9 mouse cellular contexts compared by ENCODE assay signal in the genomic region with DNA sequence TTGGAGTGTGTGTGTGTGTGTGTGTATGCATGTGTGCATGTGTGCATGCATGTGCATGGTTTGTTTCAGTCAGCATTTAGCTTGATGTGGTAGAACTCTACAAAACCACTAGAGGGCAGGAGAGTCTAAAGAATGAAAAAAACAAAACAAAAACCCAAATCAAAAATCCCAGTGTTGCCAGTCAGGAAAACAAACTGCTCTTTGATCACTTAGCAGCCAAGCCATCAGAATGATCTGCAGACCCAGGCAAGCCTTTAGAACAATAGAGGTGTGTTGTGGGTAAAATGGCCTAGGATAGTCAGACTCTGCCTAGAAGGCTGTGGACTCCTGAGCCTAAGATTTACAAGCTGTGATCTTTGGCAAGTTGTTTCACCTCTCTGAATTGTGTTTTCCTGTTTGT.
DNase-seq lines count a peak whose midpoint lies in the region; ATAC-seq and TF ChIP-seq lines count a peak whose summit lies in the region.
"Had no signal": no experiment of that assay in that cellular context is flagged by ENCODE, and none has a peak within 500 bp of the region (broad histone marks: within the 10 kb centered on the region; RNA-seq: fewer than 3 reads in every experiment).

No protein-coding gene starts in this region.

- no peak overlapping the region for H3K4me3 ChIP-seq in kidney, adult 2 months (ENCODE audit: insufficient read depth, low read depth, low read length)
- H3K4me3 ChIP-seq in kidney, embryonic 16.5 days (ENCODE audit: low read length), result no peak overlapping the region
- H3K4me3 ChIP-seq in embryonic facial prominence, embryonic 12.5 days, result no peak overlapping the region
- H3K4me3 ChIP-seq: lung, embryonic 15.5 days had no signal

- H3K27ac ChIP-seq in kidney, adult 2 months (ENCODE audit: insufficient read depth, low read depth, low read length), result no peak overlapping the region
- H3K27ac ChIP-seq in kidney, embryonic 16.5 days (ENCODE audit: low read length), result no peak overlapping the region
- 0 out of 2 replicates have a peak overlapping the region, but pooled peaks have one; percentile 5 for H3K27ac ChIP-seq in embryonic facial prominence, embryonic 12.5 days
- H3K27ac ChIP-seq: lung, embryonic 15.5 days had no signal

- peak; percentile 17 for DNase-seq in kidney, adult 2 months
- peak; percentile 71 for DNase-seq in Muller cell, postnatal 12 days (ENCODE audit: inconsistent ontology term)
- peak; percentile 19 for DNase-seq in lung, postnatal 10 days
- no peak for DNase-seq in adrenal gland, adult 8-10 months
- no peak for DNase-seq in gastrocnemius, postnatal 10 days
- no peak for DNase-seq in frontal cortex, postnatal 10 days (ENCODE audit: low spot score in 2 of 2)

- no peak for ATAC-seq in kidney, embryonic 16.5 days (ENCODE audit: low FRiP score, low TSS enrichment)
- ATAC-seq in embryonic facial prominence, embryonic 12.5 days (ENCODE audit: insufficient number of reproducible peaks, insufficient read depth, low FRiP score, low TSS enrichment), result no peak

- TF ChIP-seq CTCF in kidney, adult 2 months (conservative IDR thresholded peaks at IDR 0.05; ENCODE audit: insufficient read depth, insufficient read length, low read depth, low read length), result peak; percentile 29; the same call in 1 of the 2 replicates

- no peak overlapping the region for H3K4me2 ChIP-seq in kidney, embryonic 16.5 days (replicated peaks; ENCODE audit: low read depth, low read length)
- no peak overlapping the region for H3K4me2 ChIP-seq in embryonic facial prominence, embryonic 12.5 days (replicated peaks)
- H3K4me2 ChIP-seq: lung, embryonic 15.5 days had no signal

- H3K9me3 ChIP-seq in kidney, embryonic 16.5 days (ENCODE audit: low read length), result peaks cover 6% of the 10 kb centered on the region; the same call in 1 of the 2 replicates
- no peaks in the 10 kb centered on the region for H3K9me3 ChIP-seq in embryonic facial prominence, embryonic 12.5 days
- H3K9me3 ChIP-seq: lung, embryonic 15.5 days had no signal

- H3K36me3 ChIP-seq in kidney, adult 2 months (ENCODE audit: control insufficient read depth, insufficient read depth, low read length), result no peaks in the 10 kb centered on the region
- no peaks in the 10 kb centered on the region for H3K36me3 ChIP-seq in kidney, embryonic 16.5 days (ENCODE audit: insufficient read depth, low read length)
- no peaks in the 10 kb centered on the region for H3K36me3 ChIP-seq in embryonic facial prominence, embryonic 12.5 days
- H3K36me3 ChIP-seq: lung, embryonic 15.5 days had no signal

- H3K27me3 ChIP-seq in kidney, adult 2 months (replicated peaks; ENCODE audit: control insufficient read depth, insufficient read depth, low read length), result no peaks in the 10 kb centered on the region
- H3K27me3 ChIP-seq in kidney, embryonic 16.5 days (ENCODE audit: insufficient read depth, low read length), result no peaks in the 10 kb centered on the region
- no peaks in the 10 kb centered on the region for H3K27me3 ChIP-seq in embryonic facial prominence, embryonic 12.5 days
- H3K27me3 ChIP-seq: lung, embryonic 15.5 days had no signal

- TF ChIP-seq POLR2A in kidney, adult 2 months (IDR thresholded peaks at IDR 0.05; ENCODE audit: low read depth, low read length), result no peak

- no peak overlapping the region for H3K9ac ChIP-seq in kidney, embryonic 16.5 days (replicated peaks; ENCODE audit: low read length)
- H3K9ac ChIP-seq in embryonic facial prominence, embryonic 12.5 days, result no peak overlapping the region
- H3K9ac ChIP-seq: lung, embryonic 15.5 days had no signal

- no peaks in the 10 kb centered on the region for H3K4me1 ChIP-seq in kidney, adult 2 months (ENCODE audit: control insufficient read depth, insufficient read depth, low read length)
- no peaks in the 10 kb centered on the region for H3K4me1 ChIP-seq in kidney, embryonic 16.5 days (ENCODE audit: insufficient read depth, low read length)
- H3K4me1 ChIP-seq in embryonic facial prominence, embryonic 12.5 days, result peaks cover 10% of the 10 kb centered on the region

Comparison
In these comparisons a context has a peak if more than half of its experiments do, and no peak if none do; other contexts are left out.
1. DNase-seq: peak in kidney, adult 2 months (single experiment), Muller cell, postnatal 12 days (single experiment) and lung, postnatal 10 days (single experiment); none in adrenal gland, adult 8-10 months (single experiment), gastrocnemius, postnatal 10 days (single experiment) and frontal cortex, postnatal 10 days (0 of 2).